Mouse (Mus musculus) stomach, postnatal 0 days (tissue): ENCODE measurements around the gene Tm6sf2. TPM values are rescaled to one million over a fixed set of nuclear protein-coding genes. Genes with fewer than 3 reads are reported as not detected.

Source experiments
- ATAC-seq: fragments of 200-750 bp; cut with Nextera tagmentation; 2 replicates; pipeline ENCODE4 v1.8.0; 2017; ENCODE audit not compliant: low FRiP score, low TSS enrichment
- DNase-seq: peaks from one replicate; pipeline ENCODE4 v3.0.0-alpha.2; 2016; ENCODE audit warnings: low spot score
- H3K27ac ChIP-seq: fragments of 300-500 bp; sonication (generic); replicated peaks from 2 replicates; pipeline ENCODE4 v1.5.1; 2014; ENCODE audit warnings: mild to moderate bottlenecking, control low read depth
- H3K27me3 ChIP-seq: fragments of 300-500 bp; sonication (generic); 2 replicates; pipeline ENCODE4 v1.6.1; 2014; ENCODE audit warnings: low read length; ENCODE audit not compliant: control insufficient read depth, insufficient read depth
- H3K36me3 ChIP-seq: fragments of 300-500 bp; sonication (generic); 2 replicates; pipeline ENCODE4 v1.6.1; 2014; ENCODE audit warnings: low read length, mixed read lengths; ENCODE audit not compliant: control insufficient read depth, insufficient read depth
- H3K4me1 ChIP-seq: fragments of 300-500 bp; sonication (generic); replicated peaks from 2 replicates; pipeline ENCODE4 v1.6.1; 2014; ENCODE audit warnings: antibody characterized with exemption; ENCODE audit not compliant: control insufficient read depth, insufficient read depth
- H3K4me2 ChIP-seq: fragments of 300-500 bp; sonication (generic); replicated peaks from 2 replicates; pipeline ENCODE4 v1.6.1; 2014; ENCODE audit warnings: low read depth, mild to moderate bottlenecking, control low read depth, moderate library complexity
- H3K4me3 ChIP-seq: fragments of 300-500 bp; sonication (generic); 2 replicates; pipeline ENCODE4 v1.5.1; 2014; ENCODE audit warnings: low read depth, low read length, control low read depth
- H3K9ac ChIP-seq: fragments of 300-500 bp; sonication (generic); 2 replicates; pipeline ENCODE4 v1.6.1; 2014; ENCODE audit warnings: mild to moderate bottlenecking, low read length, control low read depth, mixed read lengths
- H3K9me3 ChIP-seq: fragments of 300-500 bp; sonication (generic); 2 replicates; pipeline ENCODE4 v1.6.1; 2016; ENCODE audit warnings: low read length; ENCODE audit not compliant: control insufficient read depth
- CTCF ChIP-seq: IDR thresholded peaks from 2 replicates; pipeline ENCODE4 v1.5.1; 2016; ENCODE audit warnings: antibody characterized with exemption, low read depth, mild to moderate bottlenecking, moderate library complexity
- EP300 ChIP-seq: optimal IDR thresholded peaks from 2 replicates; pipeline ENCODE3; 2016; ENCODE audit warnings: antibody characterized with exemption
- WGBS: fragments of 180-500 bp; shearing (Covaris S2); extraction: QIAGEN DNeasy Blood & Tissue Kit; methylation state at CpG from one replicate; pipeline ENCODE4 v1.1.7; 2014; 5-methylcytosine and 5-hydroxymethylcytosine counted together
- polyA plus RNA-seq: library from polyadenylated mRNA; unstranded; fragments of >200 nt; fragmentation: Nextera tagmentation; extraction: Ambion mirVana; gene quantifications from 2 replicates; pipeline ENCODE4 v1.2.1, GENCODE M21; 2015

Tm6sf2 gene
- polyA plus RNA-seq = 1.0 and 1.5 TPM in 2 replicates

- no peak for TF ChIP-seq EP300
- no peak for TF ChIP-seq CTCF
- DNase-seq = peak; percentile 82
- Histone ChIP-seq H3K9me3 (no peaks in the 10 kb centered on the region), H3K9ac (0 out of 2 replicates have a peak within 1 kb of the TSS, but pooled peaks have one; percentile 31), H3K36me3 (0 out of 2 replicates have a peak, but pooled peaks cover 4% of the 10 kb centered on the region), H3K4me2 (peak within 1 kb of the TSS; percentile 54), H3K27ac (no peak within 1 kb of the TSS), H3K4me1 (peaks cover 7% of the 10 kb centered on the region), H3K27me3 (no peaks in the 10 kb centered on the region), H3K4me3 (peak within 1 kb of the TSS; percentile 17; the same call in 1 of the 2 replicates)
- peak; percentile 86 for ATAC-seq
- 11% methylated on average over 21 of the region's 27 CpGs for WGBS
Observed at GRCm38 (mm10) chr8:70072441-70073069, at the start of gene Tm6sf2. Gene Tm6sf2, plus strand, starts transcription at chr8:70072924.

DNA sequence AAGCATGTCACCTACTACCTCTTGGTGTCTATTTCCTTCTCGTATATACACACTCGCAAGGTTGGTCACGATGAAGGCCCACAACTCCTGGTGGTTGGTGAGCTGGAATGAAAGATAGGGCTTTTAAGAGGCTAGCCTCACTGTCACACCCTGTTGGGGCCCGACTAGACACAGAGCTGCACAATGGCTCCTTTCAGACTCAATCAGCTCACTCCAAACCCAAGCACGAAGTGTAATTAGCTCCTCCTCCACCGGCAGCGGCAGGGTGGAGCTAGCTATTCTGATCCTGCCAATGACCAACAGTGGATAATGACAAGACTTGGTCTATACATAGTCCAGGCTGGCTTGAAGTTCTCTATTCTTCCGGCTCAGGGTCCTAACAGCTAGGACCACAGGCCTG, 49.1 kb upstream of the Tm6sf2 start:
- no peaks in the 10 kb centered on the region for H3K9me3 ChIP-seq
- 81% methylated on average over 8 of the region's 8 CpGs for WGBS
- DNase-seq (no peak), ATAC-seq (no peak)
- H3K27me3 ChIP-seq = no peaks in the 10 kb centered on the region
- no peak overlapping the region for H3K4me2 ChIP-seq
- no peaks in the 10 kb centered on the region for H3K4me1 ChIP-seq
- H3K27ac ChIP-seq = no peak overlapping the region
- H3K4me3 ChIP-seq = no peak overlapping the region
- TF ChIP-seq EP300 = no peak
- TF ChIP-seq CTCF = no peak
- no peak overlapping the region for H3K9ac ChIP-seq
- peaks cover 76% of the 10 kb centered on the region for H3K36me3 ChIP-seq

GRCm38 (mm10) chr8:70026151-70026550, 46.6 kb upstream of the Tm6sf2 start:
- DNase-seq (no peak), ATAC-seq (no peak)
- Histone ChIP-seq H3K9me3 (no peaks in the 10 kb centered on the region), H3K36me3 (peaks cover 63% of the 10 kb centered on the region), H3K27me3 (no peaks in the 10 kb centered on the region), H3K4me3 (no peak overlapping the region), H3K4me1 (no peaks in the 10 kb centered on the region), H3K9ac (no peak overlapping the region), H3K4me2 (no peak overlapping the region), H3K27ac (no peak overlapping the region)
- TF ChIP-seq CTCF (no peak), EP300 (no peak)
- WGBS = 88% methylated on average over 2 of the region's 2 CpGs

DNA sequence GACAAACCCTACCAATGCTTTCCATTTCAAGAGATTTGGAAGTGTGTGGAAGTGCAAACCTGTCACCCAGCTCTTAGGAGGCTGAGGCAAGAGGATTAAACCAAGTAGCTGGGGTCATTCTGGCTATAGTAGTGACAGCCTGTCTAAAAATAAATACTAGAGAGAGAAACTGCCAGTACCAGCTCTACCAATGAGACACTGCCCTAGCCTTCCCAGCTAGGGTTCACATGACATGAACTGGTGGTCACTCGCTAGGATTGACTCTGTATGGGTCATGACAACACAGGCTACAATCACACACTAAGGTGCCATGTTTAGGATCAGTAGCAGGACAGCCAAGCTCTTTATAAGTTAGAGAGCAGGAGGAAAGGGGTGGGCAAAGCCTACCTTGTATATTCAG, 42.5 kb upstream of the Tm6sf2 start:
- no peak overlapping the region for H3K4me2 ChIP-seq
- no peaks in the 10 kb centered on the region for H3K9me3 ChIP-seq
- H3K36me3 ChIP-seq = peaks cover 37% of the 10 kb centered on the region
- 96% methylated on average over 1 of the region's 1 CpGs for WGBS
- TF ChIP-seq CTCF (no peak), EP300 (no peak)
- no peak for ATAC-seq
- no peaks in the 10 kb centered on the region for H3K27me3 ChIP-seq
- no peak overlapping the region for H3K9ac ChIP-seq
- DNase-seq = no peak
- no peak overlapping the region for H3K4me3 ChIP-seq
- H3K27ac ChIP-seq = no peak overlapping the region
- no peaks in the 10 kb centered on the region for H3K4me1 ChIP-seq

DNA sequence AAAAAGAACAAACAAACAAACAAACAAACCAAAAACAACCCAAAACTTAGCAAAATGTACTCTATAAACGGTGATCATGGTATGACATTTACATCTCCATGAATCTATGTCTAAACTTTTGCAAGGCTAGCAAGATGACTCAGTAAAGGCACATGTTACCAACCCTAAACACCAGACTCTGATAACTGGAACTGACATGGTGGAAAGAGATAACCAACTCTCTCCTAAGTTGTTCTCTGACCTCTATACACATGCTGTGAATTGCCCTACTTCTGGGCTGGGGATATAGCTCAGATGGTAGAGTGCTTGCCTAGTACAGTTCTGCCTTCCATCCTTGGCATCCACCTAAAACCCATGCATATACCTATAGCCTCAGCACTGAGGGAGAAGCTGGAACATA, 34.7 kb upstream of the Tm6sf2 start:
- Histone ChIP-seq H3K27ac (no peak overlapping the region), H3K9me3 (no peaks in the 10 kb centered on the region), H3K4me1 (peaks cover 5% of the 10 kb centered on the region; the same call in 1 of the 2 replicates), H3K27me3 (no peaks in the 10 kb centered on the region), H3K9ac (no peak overlapping the region), H3K36me3 (no peaks in the 10 kb centered on the region), H3K4me2 (no peak overlapping the region), H3K4me3 (no peak overlapping the region)
- no peak for DNase-seq
- 91% methylated on average over 1 of the region's 1 CpGs for WGBS
- TF ChIP-seq EP300 (no peak), CTCF (no peak)
- no peak for ATAC-seq

GRCm38 (mm10) chr8:70041885-70042546, 30.7 kb upstream of the Tm6sf2 start:
- Histone ChIP-seq H3K9ac (peak overlapping the region; percentile 99), H3K36me3 (no peaks in the 10 kb centered on the region), H3K4me1 (peaks cover 5% of the 10 kb centered on the region; the same call in 1 of the 2 replicates), H3K27ac (peak overlapping the region; percentile 86), H3K4me3 (peak overlapping the region; percentile 100), H3K9me3 (no peaks in the 10 kb centered on the region), H3K27me3 (no peaks in the 10 kb centered on the region), H3K4me2 (peak overlapping the region; percentile 99)
- peak; percentile 53 for ATAC-seq
- TF ChIP-seq CTCF (no peak), EP300 (no peak)
- DNase-seq = peak; percentile 71
- under 1% methylated on average over 47 of the region's 47 CpGs for WGBS
